Mouse (Mus musculus) kidney, adult 18-20 months (tissue): Measurements from ENCODE around the gene Zfp687.
"Not testable (repeated sequence)": the region's sequence is repeated elsewhere in the genome, so short reads cannot be mapped to it uniquely, and the experiment has no call there.

Experiments
- DNase-seq: peaks from one replicate; pipeline ENCODE4 v3.0.0; 2021

The Zfp687 gene

DNA sequence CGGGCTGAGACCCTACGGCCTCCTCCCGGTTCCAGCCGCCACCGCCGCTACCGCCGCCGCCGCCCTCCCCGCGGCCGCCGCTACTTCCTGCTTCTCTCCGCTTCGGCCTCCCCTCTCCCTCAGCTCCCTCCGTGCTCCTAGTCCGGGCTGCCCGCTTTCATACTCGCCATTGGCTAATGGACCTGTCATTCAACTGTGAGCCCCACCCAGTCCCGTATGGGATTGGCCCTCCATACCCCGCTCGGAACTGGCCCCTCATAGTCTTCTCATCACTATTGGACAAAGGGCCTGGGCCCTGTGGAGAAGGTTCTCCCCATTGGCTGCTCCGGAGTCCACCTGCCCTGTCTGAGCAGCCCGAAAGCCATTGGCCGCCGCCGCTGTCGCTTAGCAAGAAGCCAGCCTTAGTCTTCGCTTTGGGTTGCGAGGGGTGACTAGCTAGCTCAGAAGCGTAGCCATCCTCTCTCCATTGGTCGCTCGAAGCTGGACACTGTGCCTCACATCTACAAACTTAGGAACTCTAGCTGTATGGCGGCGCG lies at the start of gene Zfp687:
Gene Zfp687, minus strand, starts transcription at position 112 of the 536 bp plus-strand sequence.
- peak; percentile 100 for DNase-seq

DNA sequence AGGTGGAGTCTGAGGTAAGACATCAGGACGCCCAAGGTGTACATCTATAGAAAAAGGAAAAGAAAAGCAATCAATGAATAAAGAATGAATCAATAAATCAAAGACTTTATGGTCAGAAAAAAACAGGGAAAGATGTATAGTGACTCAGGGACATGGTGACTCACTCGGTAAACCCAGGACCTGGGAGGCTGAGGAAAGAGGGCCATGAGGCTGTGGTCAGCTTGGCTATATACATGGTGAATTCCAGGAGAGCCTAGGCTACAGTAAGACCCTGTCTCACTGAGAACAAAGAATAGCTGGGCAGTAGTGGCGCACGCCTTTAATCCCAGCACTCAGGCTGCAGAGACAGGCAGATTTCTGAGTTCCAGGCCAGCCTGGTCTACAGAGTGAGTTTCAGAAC lies 48.5 kb upstream of the Zfp687 start:
- no peak for DNase-seq

DNA sequence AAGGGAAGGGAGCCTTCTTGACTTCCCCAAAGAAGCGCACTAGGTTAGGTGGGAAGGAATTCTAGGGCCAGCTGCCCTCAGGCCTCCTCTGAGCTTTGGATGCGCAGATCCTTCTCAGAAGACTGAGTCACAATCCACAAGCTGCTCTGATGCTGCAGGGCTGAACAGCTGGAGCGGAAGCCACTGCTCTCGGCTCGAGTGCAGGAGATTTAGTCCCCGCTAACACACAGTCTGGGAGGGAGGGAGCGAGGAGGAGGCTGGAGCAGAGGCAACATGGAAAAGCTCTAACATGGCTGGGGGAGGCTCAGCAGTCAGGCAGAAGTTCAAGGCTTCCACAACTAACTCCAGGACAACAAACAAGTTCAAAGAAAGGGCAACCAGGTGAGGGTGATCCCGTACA lies 42.8 kb upstream of the Zfp687 start:
- DNase-seq, result no peak

DNA sequence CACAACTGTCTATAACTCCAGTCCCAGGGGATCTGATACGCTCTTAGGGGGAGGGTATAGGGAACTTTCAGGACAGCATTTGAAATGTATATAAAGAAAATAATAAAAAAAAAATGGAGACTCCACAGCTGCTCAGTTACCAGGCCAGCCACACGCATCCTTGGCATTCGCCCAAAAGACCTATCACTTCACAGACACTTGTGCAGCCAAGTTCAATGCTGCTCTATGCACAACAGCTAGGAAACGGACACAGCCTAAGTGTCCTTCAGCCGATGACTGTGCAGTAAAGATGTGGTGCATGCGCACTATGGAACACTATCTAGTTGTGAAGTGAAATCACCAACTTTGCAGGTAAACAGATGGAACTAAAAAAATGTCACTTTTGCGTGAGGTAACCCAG lies 41.0 kb upstream of the Zfp687 start:
- no peak for DNase-seq

DNA sequence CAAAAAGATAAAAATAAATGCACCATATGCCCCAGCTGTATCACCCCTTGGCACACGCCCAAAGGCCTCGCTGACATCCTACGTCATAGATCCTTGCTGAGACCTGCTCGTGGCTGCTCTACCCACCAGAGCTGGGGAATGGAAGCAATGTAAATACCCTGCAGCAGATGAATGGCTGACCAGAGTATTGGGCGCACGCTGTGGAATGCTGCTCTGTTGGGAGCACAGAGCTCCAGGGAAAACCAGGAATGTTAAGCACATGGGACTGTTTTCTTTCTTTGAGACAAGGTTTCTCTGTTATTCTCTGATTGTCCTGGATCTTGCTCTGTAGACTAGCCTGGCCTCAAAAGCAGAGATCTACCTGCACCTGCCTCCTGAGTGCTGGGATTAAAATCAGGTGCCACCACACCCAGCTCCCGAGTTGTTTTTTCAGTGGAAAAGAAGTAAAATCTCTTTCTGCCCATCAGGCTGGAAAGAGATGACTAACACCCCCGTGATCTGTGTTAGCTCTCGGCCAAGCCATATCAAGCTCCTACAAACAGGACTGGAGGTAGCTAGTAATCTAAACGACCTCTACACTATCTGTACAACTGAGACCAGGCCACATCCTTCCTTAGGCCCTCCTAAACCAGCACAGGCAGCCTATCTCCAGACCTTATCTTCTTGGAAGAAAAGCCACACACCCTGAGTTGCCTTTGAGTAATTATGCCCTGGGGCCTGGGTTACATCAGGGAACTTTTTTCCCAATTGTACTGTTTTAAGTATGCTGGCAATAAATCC lies 39.4 kb upstream of the Zfp687 start:
- peak; percentile 10 for DNase-seq

DNA sequence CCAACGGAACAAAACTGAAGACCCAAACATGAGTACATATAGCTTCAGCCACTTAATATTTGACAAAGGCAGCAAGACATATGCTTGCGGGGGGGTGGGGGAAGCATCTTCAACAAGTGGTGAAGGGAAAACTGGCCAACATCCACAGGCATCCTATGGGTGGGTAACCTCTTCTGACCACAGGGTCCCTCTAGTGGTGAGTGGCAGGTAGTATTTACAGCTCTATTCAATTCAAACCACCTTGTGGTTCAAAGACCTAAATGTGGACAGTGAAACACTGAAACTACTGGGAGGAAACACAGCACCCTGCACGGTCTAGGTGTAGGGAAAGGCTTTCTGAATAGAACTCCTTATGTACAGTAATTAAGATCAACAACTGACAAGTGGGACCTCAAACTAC lies 38.5 kb upstream of the Zfp687 start:
- DNase-seq, result peak; percentile 19

DNA sequence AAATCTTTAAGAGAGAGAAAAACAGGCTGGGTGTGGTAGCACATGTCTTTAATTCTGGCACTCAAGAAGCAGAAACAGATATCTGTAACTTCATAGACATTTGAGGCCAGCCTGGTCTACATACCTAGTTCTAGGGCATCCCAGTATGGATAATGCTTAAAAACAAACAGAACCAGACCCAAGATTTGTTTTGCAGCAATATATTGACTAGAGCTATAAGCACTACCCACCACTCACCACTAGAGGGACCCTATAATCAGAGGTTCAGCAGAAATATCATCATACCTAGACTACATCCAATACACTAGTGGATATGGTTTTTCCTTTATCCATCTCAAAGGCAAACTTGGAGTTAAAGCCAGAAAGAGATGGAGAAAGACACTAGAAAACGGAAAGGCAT lies 37.7 kb upstream of the Zfp687 start:
- DNase-seq, result no peak

DNA sequence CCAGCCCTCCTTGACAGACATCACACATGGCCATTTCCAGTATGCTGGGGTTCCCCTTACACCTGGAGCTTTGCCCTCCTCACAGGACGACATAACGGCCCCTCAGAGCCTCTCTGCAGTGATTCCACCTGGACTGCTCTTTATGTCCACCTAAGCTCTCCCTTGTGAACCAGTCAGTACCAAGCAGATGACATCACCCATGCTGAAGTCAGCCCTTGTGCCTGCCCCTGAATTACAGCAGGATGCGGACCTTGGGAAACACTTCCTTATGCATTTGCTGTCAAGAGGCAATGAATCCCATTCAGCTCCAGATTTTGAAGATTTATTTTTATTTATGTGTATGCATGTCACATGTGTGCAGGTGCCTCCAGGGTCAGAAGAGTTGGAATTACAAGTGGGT lies 32.7 kb upstream of the Zfp687 start:
- no peak for DNase-seq

DNA sequence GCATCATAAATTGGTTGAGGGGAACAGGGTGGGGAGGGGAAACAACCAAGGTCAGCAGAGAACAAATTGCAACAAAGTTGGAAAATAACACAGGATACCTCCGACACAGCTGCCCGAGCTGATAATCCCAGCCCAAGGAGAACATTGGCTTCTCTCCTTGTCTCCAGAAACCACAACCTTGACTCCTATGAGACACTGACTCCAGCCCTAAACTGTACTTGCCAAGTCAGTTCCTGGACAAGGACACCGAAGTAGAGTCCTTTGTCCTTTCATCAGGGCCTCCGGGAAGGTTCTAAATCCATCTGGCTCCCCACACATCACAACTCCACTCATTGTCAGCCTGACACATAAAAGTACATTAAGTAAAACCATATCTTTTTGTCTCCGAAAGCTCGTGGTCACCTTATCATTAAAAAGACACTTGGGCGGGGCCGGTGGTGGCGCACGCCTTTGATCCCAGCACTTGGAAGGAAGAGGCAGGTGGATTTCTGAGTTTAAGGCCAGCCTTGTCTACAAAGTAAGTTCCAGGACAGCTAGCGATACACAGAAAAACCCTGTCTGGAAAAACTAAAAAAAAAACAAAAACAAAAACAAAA lies 31.3 kb upstream of the Zfp687 start:
- DNase-seq, result no peak

DNA sequence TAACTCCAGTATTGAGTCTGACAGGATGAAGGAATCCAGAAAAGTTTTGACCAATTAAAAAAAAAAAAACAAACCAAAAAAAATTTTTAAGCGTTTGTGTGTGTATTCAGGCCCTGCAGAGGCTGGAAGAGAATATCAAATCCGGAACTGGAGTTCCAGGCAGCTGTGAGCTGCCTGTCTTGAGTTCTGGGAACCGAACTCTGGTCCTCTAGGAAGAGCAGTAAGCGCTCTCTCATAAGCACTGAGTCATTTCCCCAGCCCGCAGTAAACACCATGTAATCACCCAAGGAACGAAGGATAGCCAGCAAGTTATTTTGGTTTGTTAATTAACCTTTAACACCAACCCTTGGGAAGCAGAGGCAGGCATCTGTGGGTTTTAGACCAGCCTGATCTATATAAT lies 28.0 kb upstream of the Zfp687 start:
- no peak for DNase-seq

DNA sequence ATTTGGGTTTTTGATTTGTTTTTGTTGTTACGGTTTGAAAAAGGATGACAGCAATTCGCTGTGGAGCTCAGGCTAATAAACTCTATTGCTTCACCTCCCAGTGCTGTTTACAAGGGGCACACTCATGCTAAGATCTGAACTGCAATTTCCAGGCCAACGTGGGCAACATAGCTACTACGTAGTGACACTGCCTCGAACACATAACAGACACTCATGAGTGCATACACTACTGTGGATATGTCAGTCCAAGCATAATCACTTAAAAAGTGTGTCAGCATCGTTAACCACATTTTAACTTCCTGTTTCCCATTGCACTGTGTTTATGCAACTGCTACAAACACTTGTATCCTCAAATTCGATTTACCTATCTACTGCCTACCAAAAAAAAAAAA lies 27.6 kb upstream of the Zfp687 start:
- DNase-seq, result no peak

DNA sequence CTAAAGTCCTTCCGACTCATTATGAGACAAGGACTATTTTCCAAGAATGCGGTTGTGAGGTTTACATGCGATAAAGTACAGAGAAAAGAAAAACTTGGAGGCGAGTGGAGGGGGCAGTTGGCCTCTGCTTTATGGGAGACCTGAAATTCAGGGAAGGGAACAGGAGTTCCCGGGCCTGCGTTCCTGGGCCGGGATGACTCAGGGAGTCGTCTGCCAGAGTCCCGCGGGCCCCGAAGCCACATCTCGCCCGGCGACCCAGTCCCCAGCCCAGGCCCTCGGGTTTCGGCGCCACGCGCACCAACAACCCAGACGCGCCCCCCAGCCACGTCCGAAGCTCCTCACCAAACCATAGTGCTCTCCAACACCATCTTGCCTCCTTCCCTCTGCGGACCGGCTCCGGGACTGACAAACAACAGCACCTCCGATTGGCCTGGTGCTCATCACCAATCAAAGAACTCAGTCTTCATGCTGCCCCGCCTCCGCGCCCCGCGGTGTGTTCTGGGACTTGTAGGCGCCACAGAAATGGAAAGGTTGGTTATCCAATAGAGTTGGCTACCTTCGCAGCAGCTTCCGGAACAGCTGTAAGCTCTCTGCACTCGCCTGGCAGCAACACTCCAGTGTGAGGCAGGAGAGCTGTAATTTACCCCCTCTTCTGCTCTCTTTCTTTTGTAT lies 27.1 kb upstream of the Zfp687 start, which contains the start of gene Psmd4:
Gene Psmd4, minus strand, starts transcription at position 449 of the 672 bp plus-strand sequence.
- peak; percentile 98 for DNase-seq

DNA sequence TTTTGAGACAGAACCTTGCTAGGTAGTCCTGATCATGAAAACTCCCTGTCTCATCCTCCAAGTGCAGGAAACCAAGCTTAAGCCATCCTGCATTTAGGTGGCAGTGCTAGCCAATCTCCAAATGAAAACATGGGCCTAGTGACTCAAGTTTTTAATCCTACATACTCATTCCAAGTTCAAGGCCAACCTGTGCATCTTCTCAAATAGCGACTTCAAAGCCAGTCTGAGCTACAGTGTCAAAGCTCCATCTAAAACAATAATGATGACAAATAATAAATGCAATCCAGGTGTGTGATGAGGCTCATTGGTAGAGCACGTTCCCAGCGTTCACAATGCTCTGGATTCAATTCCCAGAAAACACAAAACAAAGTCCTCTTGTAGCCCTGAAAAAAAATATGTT lies 26.4 kb upstream of the Zfp687 start:
- no peak for DNase-seq

DNA sequence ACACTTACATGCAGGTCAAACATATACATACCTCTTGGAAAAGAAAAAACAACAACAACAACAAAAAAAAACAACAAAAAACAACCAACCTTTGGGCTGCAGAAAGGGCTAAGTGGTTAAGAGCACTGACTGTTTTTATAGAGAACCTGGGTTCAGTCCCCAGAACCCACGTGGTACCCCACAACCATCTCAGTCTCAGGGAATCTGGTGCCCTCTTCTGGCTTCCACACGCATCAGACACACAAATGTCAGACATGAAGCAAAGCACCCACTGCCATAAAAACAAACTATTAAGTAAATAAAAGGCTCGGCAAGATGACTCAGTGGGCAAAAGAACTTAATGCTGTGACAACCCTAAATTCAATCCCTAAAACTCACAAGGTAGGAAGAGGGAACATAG lies 14.7 kb upstream of the Zfp687 start:
- no peak for DNase-seq

DNA sequence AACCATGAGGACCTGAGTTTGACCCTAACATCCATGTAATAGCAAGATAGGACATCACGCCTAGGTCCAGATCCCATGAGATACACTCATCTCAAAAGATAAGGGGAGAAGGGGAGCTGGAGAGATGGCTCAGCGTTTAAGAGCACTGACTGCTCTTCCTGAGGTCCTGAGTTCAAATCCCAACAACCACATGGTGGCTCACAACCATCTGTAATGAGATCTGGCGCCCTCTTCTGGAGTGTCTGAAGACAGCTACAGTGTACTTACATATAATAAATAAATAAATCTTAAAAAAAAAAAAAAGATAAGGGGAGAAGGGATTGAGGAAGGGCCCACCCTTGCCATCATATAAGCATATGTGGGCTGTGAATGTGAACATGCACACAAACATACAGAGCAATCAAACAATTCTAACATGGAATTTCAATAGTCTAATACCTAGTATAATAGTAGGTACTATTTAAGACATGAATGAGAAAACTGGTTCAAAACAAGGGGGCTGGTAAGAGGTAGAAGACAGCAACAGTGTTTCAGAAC lies 14.1 kb upstream of the Zfp687 start:
- not testable (repeated sequence) for DNase-seq

DNA sequence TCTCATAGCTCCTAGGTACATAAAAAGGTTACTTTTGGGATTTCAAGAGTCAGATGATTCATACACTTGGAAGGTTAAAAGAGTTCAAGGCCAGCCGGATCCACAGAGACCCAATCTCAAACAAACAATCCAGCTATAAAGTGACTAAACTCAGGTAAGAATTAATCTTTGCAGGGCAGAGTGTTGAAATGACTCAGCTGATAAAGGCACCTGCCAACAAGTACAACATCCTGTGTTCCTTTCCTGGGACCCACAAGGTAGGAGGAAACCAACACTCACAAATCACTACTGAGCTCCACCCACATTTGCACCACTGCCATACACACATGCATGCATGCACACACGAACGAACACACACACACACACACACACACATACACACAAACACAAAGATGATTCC lies 13.4 kb upstream of the Zfp687 start:
- DNase-seq, result no peak

DNA sequence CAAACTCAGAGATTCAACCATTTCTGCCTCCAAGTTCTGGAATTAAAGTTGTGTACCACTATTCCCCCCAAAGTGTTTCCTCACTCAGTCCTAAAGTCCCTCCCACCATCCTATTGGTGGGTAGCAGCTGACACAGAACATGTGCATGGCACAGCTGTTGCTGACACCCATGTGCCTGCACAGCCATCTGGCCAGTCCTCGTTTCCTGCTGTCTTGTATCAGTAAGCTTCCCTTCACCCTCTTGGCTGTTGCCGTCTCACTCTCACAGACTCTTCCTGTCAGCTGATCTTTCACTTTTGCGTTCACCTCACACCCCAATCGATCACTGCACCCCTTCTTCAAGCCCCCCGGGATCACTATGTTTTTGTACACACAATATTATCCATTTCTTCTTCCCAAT lies 12.5 kb upstream of the Zfp687 start:
- no peak for DNase-seq

DNA sequence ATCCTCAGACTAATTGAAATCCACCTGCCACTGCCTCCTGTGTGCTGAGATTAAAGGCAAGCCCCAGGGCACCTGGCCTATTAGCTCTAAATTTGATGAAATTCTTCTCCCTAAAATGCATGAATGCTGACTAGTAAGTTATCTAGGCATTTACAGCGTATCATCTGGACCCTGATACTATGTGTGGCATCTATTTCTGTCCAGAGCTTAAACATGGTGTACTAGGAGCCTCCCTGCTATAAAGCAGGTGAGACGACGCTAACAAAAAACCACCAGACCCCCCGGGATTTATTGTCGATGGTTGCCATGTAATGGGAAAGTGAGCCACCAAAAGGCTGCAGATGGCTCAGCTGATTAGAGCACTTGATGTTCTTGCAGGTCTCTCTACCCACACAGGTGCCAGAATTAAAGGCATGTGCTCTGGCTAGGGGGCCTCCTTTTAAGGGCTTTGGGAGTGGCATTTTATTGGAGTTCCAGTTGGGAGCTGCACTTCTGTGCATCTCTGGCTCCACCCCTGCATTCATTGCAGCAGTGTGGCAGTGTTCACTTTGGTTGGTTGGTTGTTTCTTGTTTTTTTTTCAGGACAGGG lies 11.9 kb upstream of the Zfp687 start:
- no peak for DNase-seq

DNA sequence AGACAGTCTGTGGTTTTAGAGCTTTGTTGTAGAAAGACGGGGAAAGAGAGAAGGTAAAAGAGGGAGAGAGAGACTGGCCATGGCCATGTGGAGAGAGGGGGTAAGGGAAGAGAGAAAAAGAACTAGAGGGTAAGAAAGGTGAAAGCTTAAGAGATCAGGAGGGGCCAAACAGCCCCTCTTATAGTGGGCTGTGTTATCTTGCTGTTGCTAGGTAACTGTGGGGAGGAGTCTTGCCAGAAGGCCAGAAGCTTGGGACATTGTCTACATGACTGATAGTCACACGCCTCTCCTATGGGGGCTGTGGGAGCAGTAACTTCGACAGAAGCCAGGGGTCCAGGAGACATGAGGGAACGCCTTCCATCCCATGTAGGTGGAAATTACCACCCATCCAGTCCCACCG lies 10.0 kb upstream of the Zfp687 start:
- no peak for DNase-seq

DNA sequence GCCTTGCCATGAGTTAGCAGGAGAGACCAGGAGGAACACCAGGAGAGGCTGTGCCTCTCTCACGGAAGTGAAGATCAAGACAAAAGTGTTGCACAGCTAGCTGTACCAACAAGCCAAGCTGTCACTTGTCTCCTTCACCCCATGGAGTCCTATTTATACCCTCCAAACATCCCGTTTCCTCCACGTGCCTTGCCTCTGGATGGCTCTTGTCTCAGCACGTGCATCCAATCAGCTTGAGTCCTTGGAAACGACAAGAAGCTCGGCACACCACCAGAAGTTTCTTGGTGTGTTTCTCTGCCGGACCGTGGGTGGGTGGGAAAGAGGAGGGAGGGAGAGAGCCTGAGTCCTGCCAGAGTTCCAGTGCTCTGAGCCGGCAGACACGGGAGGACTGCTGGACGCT lies 9.3 kb upstream of the Zfp687 start:
- no peak for DNase-seq

DNA sequence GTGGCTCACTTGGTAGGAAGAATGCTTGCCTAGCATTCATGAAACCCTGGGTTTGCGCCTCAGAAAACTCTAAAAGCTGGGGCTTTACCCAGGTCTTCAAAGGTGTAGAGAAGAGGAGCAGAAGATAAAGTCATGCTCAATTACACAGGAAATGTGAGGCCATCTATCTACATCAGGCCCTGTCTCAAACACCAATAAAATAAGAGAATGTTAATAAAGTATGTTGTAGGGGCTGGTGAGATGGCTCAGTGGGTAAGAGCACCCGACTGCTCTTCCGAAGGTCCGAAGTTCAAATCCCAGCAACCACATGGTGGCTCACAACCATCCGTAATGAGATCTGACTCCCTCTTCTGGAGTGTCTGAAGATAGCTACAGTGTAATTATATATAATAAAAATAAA lies 5.7 kb upstream of the Zfp687 start:
- DNase-seq, result not testable (repeated sequence)

DNA sequence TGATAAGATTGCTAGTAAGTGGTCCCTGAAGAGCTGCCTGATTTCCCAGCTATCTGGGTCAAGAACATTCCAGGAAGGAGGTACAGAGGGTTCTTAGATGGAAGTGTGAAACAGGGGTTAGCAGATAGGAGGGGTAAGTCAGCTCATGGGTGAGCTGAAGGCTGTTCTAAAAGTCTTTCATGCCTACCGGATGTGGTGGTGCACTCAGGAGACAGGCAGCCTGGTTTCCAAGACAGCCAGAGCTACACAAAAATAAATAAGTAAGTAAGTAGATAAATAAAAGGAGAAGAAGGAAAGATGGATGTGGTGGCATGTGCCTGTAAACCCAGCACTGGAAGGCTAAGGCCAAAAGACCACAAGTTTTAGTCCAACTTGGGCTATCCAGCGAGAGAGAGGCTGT lies 3.5 kb upstream of the Zfp687 start:
- DNase-seq, result no peak

DNA sequence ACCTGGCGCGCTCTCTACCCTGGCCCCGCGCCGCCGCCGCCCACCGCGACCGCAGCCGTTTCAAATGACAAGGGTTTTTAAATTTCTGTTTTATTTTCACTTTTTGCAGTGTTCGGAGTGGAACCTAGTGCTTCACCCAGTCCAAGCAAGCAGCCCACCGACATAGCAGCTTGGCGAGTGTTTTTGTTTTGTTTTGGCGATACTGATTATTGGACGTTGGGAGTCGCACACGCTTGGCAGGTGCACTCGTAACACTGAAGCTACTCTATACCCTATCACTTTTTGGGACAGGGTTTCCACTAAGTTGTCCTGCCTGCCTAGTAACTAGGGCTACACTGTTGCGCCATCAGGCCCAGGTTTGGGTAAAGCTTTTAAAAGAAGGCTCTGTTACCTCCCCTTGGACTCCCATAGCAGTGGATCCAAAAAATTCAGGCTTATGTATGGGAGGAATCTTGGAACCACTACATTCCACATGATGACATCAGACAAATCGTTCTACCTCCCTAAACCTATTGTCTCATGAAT lies 1.3 kb upstream of the Zfp687 start:
- DNase-seq, result no peak
